Mouse (Mus musculus): Measurements from ENCODE around the gene Errfi1. TPM values are rescaled to one million over a fixed set of nuclear protein-coding genes. Genes with fewer than 3 reads are reported as not detected.
"Not testable (repeated sequence)": the region's sequence is repeated elsewhere in the genome, so short reads cannot be mapped to it uniquely, and the experiment has no call there.

Errfi1 gene
- polyA plus RNA-seq, 1 experiment = not detected

DNA sequence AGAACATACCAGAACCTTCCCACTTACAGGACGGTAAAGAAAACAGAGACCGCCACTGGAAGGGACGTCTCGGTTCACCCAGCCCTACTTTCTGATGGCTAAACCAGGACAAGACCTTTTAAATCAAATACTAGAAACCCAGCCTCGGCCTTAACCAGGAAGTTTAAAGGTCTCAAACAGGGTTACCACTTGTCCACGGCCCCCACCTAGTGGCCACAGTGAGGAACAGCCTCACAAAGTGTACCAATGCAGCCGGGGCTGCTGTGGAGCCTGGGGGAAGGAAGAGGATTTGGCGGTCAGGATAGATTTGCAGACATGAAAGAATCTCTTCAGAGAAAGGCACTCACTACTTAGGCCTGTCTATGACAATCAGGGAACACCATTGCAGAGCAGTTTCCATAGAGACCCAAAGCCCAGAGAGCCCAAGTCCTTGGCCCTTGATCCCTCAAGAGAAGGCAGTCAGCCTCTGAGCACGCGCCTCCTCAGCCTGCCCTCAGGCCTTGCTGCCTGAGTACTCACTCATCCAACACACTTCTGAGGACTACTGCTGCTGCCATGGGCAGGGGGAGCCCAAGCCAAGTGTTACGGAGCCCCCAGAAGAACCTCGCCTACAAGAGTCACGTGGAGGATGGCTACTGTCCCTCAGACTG, 45.1 kb downstream of the Errfi1 start:
- Histone ChIP-seq H3K36me3 (ENCODE audit: control insufficient read depth) (peaks cover 72% of the 10 kb centered on the region), H3K4me3 (replicated peaks) (no peak overlapping the region), H3K4me1 (ENCODE audit: control insufficient read depth) (peaks cover 13% of the 10 kb centered on the region), H3K27me3 (ENCODE audit: control insufficient read depth) (no peaks in the 10 kb centered on the region), H3K9me3 (ENCODE audit: control insufficient read depth, low read length) (no peaks in the 10 kb centered on the region)
- TF ChIP-seq GATA1 (IDR thresholded peaks at IDR 0.05; ENCODE audit: low read length) (no peak), TAL1 (IDR thresholded peaks at IDR 0.05; ENCODE audit: low read length) (no peak)

DNA sequence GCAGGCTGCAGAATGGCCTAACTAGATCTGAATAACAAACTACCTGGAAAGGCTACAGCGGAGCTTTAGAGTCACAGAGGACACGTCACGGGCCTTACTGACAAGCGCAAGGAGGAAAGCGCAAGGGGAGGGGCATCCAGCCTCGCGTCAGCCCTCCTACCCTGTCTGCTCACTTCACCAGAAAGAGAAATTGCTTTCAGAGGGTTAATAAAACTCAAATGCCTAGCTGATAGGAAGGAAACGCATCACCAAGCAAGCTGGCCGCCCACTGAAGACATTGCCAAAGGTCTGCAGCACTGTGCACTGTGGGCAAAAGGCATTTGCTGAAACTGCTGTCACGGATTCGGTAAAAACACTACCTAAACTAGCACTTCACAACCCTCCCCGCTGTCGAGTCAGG, 46.8 kb downstream of the Errfi1 start:
- Histone ChIP-seq H3K4me1 (ENCODE audit: control insufficient read depth) (peaks cover 9% of the 10 kb centered on the region), H3K9me3 (ENCODE audit: control insufficient read depth, low read length) (no peaks in the 10 kb centered on the region), H3K27me3 (ENCODE audit: control insufficient read depth) (no peaks in the 10 kb centered on the region), H3K36me3 (ENCODE audit: control insufficient read depth) (peaks cover 85% of the 10 kb centered on the region), H3K4me3 (replicated peaks) (no peak overlapping the region)
- TF ChIP-seq GATA1 (IDR thresholded peaks at IDR 0.05; ENCODE audit: low read length) = no peak
- TF ChIP-seq TAL1 (IDR thresholded peaks at IDR 0.05; ENCODE audit: low read length) = no peak

DNA sequence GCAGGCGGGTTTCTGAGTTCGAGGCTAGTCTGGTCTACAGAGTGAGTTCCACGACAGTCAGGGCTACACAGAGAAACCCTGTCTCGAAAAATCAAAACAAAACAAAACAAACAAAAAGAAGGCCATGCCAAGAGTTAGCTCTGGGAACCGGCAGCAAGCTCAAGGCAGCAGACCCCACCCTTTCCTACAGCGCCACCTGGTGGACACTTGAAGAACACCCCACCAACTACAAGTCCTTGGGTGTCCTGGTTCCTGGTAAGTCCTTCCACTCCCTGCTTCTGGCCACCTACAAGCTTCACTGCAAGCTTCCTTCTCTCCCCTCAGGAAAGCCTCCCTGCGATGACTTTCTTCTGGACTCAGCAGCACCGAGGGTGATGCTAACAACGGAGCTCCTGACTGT, 47.9 kb downstream of the Errfi1 start:
- Histone ChIP-seq H3K27me3 (ENCODE audit: control insufficient read depth) (no peaks in the 10 kb centered on the region), H3K4me3 (replicated peaks) (no peak overlapping the region), H3K9me3 (ENCODE audit: control insufficient read depth, low read length) (no peaks in the 10 kb centered on the region), H3K4me1 (ENCODE audit: control insufficient read depth) (peaks cover 8% of the 10 kb centered on the region), H3K36me3 (ENCODE audit: control insufficient read depth) (peaks cover 88% of the 10 kb centered on the region)
- TF ChIP-seq GATA1 (IDR thresholded peaks at IDR 0.05; ENCODE audit: low read length) (no peak), TAL1 (IDR thresholded peaks at IDR 0.05; ENCODE audit: low read length) (no peak)

DNA sequence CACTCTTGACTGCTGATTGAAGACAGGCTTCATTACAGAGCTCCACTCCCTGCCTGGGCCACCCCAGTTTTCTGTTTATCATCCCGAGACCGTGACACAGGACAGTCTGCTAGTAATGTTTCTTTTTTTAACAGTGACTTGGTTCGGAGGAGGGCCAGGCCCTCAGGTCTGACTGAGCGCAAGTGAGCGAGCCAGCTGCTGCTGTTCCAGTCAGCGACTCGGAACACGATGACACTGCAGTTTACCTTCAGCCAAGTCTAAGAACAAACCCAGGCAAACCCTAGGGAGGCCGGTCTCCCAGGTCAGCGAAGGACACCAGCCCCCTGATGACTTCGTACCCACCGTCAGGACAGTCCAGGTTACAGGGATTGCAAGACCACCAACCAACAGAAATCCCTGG, 48.3 kb downstream of the Errfi1 start:
- TF ChIP-seq TAL1 (IDR thresholded peaks at IDR 0.05; ENCODE audit: low read length) (no peak), GATA1 (IDR thresholded peaks at IDR 0.05; ENCODE audit: low read length) (no peak)
- Histone ChIP-seq H3K9me3 (ENCODE audit: control insufficient read depth, low read length) (no peaks in the 10 kb centered on the region), H3K4me1 (ENCODE audit: control insufficient read depth) (peaks cover 8% of the 10 kb centered on the region), H3K4me3 (replicated peaks) (no peak overlapping the region), H3K36me3 (ENCODE audit: control insufficient read depth) (peaks cover 87% of the 10 kb centered on the region), H3K27me3 (ENCODE audit: control insufficient read depth) (no peaks in the 10 kb centered on the region)

DNA sequence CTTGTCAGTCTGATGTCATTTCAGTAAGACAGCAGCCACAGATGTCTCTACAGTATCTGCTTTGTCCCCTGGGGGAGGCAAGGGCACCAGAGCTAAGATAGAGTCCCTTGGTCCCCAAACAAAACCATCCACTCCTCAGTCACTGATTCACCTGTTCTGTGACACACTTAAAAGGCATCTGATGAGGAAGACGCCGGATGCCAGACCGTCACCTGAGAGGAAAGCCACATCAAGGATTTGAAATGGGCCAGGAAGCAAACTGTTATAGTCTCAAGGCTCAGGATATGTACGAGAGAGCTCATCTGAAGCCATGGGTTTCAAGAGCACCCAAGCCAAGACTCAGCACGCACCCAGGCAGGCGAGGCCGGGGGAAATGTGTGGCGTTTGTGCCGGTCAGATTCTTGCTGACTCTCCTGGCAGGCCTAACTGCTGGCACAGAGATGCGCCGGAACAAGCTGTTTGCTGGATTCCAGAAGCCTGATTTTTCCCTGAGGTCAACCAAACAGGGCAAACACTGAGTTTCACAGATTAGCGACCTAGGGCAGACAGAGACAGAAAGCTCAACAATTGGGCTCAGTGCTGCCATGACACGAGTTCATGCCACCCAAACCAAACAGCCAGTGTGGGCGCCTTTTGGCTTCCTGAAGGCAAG, 49.5 kb downstream of the Errfi1 start:
- H3K9me3 ChIP-seq (ENCODE audit: control insufficient read depth, low read length) = no peaks in the 10 kb centered on the region
- H3K4me3 ChIP-seq (replicated peaks) = no peak overlapping the region
- H3K27me3 ChIP-seq (ENCODE audit: control insufficient read depth) = no peaks in the 10 kb centered on the region
- no peak for TF ChIP-seq GATA1 (IDR thresholded peaks at IDR 0.05; ENCODE audit: low read length)
- TF ChIP-seq TAL1 (IDR thresholded peaks at IDR 0.05; ENCODE audit: low read length) = no peak
- H3K36me3 ChIP-seq (ENCODE audit: control insufficient read depth) = peaks cover 85% of the 10 kb centered on the region
- H3K4me1 ChIP-seq (ENCODE audit: control insufficient read depth) = peaks cover 13% of the 10 kb centered on the region

DNA sequence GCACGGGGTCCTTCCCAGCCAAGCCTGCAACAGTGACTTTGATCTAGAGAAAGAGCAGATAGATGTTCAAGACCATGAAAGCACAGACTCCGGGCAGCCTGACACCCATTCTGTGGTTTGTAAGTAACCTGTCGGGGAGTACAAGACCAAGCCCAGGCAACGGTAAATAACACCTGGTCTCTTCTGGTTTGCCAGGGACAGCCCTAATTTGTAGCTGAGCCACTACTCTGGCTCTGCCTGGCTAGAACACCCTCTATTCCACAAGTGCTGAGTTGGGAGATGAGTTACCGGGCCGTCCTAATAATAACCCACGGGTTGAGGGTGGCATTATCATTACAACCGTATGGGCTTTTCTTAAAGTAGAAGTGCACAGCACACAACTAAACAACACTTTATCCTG, 53.4 kb downstream of the Errfi1 start:
- Histone ChIP-seq H3K36me3 (ENCODE audit: control insufficient read depth) (peaks cover 50% of the 10 kb centered on the region), H3K4me1 (ENCODE audit: control insufficient read depth) (peaks cover 35% of the 10 kb centered on the region), H3K4me3 (replicated peaks) (no peak overlapping the region), H3K9me3 (ENCODE audit: control insufficient read depth, low read length) (0 out of 2 replicates have a peak, but pooled peaks cover 2% of the 10 kb centered on the region), H3K27me3 (ENCODE audit: control insufficient read depth) (no peaks in the 10 kb centered on the region)
- TF ChIP-seq TAL1 (IDR thresholded peaks at IDR 0.05; ENCODE audit: low read length) (no peak), GATA1 (IDR thresholded peaks at IDR 0.05; ENCODE audit: low read length) (no peak)

DNA sequence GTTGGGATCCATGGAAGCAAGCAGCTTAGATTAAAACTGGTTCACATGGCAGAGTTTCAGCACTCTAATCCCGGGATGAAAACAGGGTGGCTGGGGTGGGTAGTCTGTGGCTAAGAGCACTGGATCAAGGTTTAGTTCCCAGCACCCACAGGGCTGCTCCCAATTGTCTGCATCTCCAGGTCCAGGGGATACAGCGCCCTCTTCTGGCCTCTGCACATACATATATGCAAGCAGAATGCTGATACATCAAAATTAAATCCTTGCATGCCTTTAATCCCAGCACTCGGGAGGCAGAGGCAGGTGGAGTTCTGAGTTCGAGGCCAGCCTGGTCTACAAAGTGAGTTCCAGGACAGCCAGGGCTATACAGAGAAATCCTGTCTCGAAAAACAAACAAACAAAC, 54.8 kb downstream of the Errfi1 start:
- Histone ChIP-seq H3K36me3 (ENCODE audit: control insufficient read depth) (peaks cover 36% of the 10 kb centered on the region), H3K4me1 (ENCODE audit: control insufficient read depth) (peaks cover 47% of the 10 kb centered on the region)
- not testable (repeated sequence) for H3K27me3 ChIP-seq (ENCODE audit: control insufficient read depth); H3K4me3 ChIP-seq (replicated peaks); H3K9me3 ChIP-seq (ENCODE audit: control insufficient read depth, low read length)

DNA sequence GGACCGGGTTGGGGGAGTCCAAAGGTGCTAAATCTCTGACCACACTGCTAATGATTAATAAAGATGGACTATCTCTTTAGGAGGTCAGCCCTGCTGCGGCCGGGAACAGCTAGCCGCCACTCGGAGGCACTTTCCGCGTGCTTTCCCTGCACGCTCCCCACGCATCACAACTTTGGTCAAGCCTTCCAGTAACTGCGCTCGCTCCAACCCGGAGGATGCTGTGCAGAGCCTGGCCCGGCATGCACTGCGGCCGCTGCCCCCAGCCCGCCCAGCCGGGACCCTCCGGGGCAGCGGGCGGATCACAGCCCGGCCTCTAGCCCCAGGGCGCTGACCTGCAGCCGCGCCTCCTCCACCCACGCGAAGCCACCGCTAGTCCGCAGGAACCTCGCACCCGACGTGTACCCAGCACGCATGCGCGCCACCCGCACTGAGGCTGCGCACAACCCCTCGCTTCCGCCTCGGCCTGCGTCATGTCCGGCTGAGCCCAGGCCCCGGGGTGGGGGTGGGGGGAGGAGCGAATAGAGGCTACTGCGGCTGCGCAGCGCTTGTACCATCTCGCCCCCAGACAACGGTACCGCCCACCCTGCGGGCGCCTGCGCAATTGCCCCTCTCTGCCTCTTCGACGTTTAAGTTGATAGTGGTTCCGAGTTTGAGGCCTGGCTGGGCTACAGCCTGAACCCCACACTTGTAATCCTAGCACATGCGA, 55.9 kb downstream of the Errfi1 start:
- Histone ChIP-seq H3K9me3 (ENCODE audit: control insufficient read depth, low read length) (0 out of 2 replicates have a peak, but pooled peaks cover 2% of the 10 kb centered on the region), H3K4me1 (ENCODE audit: control insufficient read depth) (peaks cover 53% of the 10 kb centered on the region), H3K36me3 (ENCODE audit: control insufficient read depth) (peaks cover 28% of the 10 kb centered on the region), H3K4me3 (replicated peaks) (peak overlapping the region; percentile 92), H3K27me3 (ENCODE audit: control insufficient read depth) (no peaks in the 10 kb centered on the region)
- TF ChIP-seq TAL1 (IDR thresholded peaks at IDR 0.05; ENCODE audit: low read length) (no peak), GATA1 (IDR thresholded peaks at IDR 0.05; ENCODE audit: low read length) (no peak)

DNA sequence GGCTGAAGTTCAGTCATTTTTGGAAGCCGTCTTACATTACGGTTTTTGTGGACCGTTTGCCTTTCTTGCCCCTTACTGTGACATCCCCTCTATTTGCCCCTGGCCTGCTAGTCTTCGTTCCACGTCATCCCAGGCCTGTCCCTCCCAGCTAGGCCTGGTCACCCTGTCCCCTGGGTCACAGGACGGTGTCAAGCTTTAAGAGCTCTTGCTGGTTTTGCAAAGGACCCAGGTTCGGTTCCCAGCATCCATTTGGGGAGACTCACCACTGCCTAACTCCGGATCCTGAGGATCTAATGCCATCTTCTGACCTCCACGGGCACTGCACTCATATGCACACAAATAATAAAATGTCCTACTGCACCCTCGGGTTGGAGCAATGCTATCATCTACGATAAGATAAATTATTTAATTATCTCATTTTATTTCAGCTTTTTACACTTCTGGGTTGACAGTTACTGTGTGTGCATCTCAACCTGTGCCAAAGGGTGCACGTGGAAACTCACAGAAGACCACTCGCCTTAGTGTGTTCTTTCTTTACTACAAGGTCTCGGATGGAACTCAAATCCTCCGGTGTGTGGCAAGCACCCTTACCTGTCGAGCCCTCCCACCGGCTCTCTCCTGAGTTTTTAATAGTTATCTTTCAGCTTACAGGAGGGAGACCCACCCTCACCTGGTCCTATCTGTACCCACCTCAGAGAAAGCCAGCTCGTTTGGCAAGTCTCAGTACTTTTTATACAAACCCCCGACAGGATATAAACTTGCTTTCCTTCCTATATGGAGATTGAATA, 56.6 kb downstream of the Errfi1 start:
- H3K4me1 ChIP-seq (ENCODE audit: control insufficient read depth) = peaks cover 61% of the 10 kb centered on the region
- H3K9me3 ChIP-seq (ENCODE audit: control insufficient read depth, low read length) = 0 out of 2 replicates have a peak, but pooled peaks cover 2% of the 10 kb centered on the region
- no peaks in the 10 kb centered on the region for H3K27me3 ChIP-seq (ENCODE audit: control insufficient read depth)
- no peak for TF ChIP-seq GATA1 (IDR thresholded peaks at IDR 0.05; ENCODE audit: low read length)
- no peak for TF ChIP-seq TAL1 (IDR thresholded peaks at IDR 0.05; ENCODE audit: low read length)
- H3K4me3 ChIP-seq (replicated peaks) = peak overlapping the region; percentile 92
- H3K36me3 ChIP-seq (ENCODE audit: control insufficient read depth) = peaks cover 22% of the 10 kb centered on the region
